Mouse (Mus musculus): ENCODE results near the gene Cntfr.

Gene Cntfr

DNA sequence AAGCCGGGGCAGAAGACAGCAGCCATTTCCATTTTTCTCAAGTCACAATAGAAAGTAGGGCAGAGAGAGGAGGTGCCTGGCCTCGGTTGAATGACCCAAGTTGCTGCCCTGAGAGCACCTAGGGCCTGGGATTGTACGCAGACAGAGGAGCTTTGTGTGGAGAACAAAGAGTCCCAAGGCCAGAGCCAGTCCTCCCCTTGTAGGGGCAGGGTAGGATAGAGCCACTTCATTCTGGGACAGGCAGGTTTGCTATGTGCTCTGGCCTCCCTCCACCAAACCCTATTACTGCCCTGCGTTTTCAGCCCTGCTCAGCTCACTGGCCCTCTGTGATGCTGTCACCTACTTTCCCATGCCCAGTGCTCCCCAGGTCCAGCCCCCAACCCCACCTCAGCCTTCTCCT is 48.7 kb downstream of the Cntfr start:
- DNase-seq (ENCODE audit: low read depth), result no peak

DNA sequence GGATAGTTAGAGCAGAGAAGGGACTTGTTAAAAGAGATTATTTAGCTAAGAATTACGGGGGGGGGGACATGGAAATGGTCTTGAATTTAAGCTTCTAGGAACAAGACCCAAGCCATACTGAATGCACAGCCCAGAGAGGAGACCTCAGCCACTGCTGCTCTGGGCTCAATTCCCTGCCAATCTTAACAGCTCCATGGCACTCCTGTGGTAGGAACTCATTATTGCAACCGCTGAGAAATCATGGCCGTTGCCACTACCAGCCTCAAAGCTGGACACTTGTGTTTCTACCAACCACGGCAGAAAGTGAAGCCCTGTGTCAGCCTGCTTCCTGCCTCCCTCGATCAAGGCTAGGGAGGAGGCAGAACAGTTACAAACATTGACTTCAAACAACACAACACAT is 51.4 kb downstream of the Cntfr start:
- no peak for DNase-seq (ENCODE audit: low read depth)

- no peak for DNase-seq (ENCODE audit: low read depth)
Measured at GRCm38 (mm10) chr4:41641199-41641822, 55.6 kb downstream of the Cntfr start.

DNA sequence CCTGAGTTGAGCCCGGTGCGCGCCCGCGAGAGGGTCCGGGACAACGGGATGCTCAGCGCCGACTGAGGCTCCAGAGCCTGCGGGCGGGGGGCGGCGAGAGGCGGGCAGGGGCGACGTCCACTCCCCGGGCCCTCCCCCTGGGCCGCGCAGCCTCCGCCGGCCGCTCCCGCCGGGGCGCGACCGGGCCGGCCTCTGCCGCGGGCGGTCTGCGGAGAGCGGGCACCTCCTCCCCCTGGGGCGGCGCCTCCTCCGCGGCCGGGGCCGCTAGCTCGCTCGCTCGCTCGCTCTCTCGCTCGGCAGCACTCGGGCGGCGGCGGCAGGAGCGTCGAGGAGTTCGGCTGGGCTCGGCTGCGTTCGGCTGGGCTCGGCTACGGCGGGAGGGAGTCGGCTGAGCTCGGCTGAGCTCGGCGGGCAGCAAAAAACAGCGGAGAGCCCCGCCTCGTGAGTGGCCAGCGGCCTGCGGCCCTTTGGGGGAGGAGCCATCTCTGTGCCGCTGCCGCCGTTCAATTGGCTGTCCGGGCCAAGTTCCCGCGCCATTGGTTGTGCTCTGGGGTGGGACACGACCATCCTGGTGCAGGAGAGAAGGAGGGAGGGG is 56.9 kb downstream of the Cntfr start, which contains the start of gene Enho:
TSS of gene Enho (minus strand) at position 412 of the 595 bp plus-strand sequence.
- peak; percentile 85 for DNase-seq (ENCODE audit: low read depth)

- DNase-seq (ENCODE audit: low read depth), result no peak
Measured at GRCm38 (mm10) chr4:41639214-41639841, 57.6 kb downstream of the Cntfr start.

DNA sequence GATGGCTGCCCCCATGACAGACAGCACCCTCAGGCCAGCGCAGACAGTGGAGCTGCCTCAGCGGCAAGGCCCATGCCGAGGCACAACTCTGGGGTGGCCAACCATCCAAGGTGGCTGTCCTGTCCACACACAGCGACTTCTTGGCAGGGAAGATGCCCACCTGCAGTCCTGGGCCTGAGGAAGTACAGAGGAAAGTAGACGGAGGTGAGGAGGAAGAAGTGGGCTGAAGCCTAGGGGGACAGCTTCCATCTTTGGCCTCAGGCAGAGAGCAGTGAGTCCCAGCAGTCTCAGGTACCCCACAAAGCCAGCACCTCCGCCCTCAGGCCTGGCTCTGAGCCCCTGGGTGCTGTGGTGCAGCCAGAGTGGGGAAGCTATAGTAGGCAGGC is 58.1 kb downstream of the Cntfr start:
- no peak for DNase-seq (ENCODE audit: low read depth)

- no peak for DNase-seq (ENCODE audit: low read depth)
Measured at GRCm38 (mm10) chr4:41638186-41638731, 58.6 kb downstream of the Cntfr start.

GRCm38 (mm10) chr4:41636882-41637635 is 59.8 kb downstream of the Cntfr start:
- DNase-seq (ENCODE audit: low read depth), result no peak

DNA sequence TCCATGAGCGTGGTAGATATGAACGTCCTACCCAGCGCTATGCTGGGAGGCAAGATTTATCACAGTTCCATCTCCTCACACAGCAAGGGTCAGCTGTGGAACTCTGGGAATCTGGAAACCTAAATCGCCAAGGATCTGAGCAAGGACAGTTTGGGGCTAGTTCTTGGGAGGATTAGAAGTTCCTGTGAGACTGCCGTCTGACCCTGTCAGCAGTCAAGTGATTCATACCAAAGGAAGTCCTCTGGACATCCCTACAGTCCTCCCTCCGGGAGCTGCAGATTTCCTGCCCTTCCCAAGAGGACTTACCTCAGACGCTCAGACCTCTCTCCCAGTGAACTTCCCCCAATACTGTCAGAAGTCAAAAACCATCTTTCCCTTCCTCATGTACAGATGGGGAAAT is 60.5 kb downstream of the Cntfr start:
- no peak for DNase-seq (ENCODE audit: low read depth)

GRCm38 (mm10) chr4:41635906-41636305 is 61.0 kb downstream of the Cntfr start:
- no peak for DNase-seq (ENCODE audit: low read depth)

GRCm38 (mm10) chr4:41635224-41635623 is 61.7 kb downstream of the Cntfr start:
- DNase-seq (ENCODE audit: low read depth), result no peak

GRCm38 (mm10) chr4:41634631-41635030 is 62.3 kb downstream of the Cntfr start:
- DNase-seq (ENCODE audit: low read depth), result no peak

GRCm38 (mm10) chr4:41633001-41633400 is 63.9 kb downstream of the Cntfr start:
- no peak for DNase-seq (ENCODE audit: low read depth)

DNA sequence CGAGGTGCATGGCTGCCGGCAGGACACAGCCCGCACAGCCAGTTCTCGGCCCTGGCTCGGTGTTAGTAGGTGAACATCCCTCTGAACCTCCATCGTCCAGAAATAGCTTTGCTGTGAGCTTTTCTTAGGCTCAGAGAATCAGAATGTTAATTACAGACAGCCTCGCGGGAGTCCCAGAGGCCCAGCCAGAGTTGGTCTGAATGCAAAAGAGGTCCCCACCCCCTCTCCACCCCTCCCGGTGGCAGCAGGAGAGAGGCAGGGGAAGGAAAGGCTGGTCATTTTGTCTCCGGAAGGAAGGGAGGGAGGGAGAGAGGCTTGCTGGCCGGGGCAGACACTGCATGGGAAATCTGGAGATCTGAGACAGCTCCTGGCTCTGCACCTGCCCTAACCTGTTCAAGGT is 65.5 kb downstream of the Cntfr start:
- no peak for DNase-seq (ENCODE audit: low read depth)

- DNase-seq (ENCODE audit: low read depth), result no peak
Measured at GRCm38 (mm10) chr4:41630196-41630595, 66.7 kb downstream of the Cntfr start.

DNA sequence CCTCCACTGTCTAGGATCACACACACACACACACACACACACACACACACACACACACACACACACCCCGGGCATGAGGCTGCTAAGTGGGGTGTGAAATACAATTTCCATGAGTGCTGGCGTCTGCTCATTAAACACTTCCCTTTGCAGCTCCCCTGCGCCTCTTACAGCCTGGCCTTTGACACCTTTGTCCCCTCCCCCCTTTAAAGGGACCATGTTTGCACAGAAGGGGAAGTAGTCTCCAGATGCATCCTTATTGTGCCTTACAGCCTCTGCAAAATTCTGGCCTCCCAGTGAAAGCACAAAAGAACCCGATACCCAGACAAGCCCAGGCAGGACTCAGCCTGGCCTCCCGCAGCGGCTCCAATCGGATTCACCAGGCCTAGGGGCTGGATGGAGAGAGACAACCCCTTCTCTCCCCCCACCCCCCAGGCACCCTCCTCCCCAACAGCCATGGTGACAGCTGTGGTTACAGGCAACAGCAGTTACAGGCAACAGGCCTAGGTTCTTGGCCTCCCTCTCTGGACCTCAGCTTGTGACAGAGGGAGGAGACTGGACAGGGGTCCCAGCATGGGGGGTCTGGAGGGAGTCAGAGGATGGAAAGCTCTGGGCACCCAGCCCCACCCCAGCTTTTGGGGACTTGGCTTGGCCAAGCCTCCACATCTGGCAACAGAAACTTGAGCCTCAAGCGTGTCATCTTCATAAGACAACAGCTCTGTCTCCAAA is 68.5 kb downstream of the Cntfr start:
- DNase-seq (ENCODE audit: low read depth), result peak; percentile 58

GRCm38 (mm10) chr4:41622071-41622470 is 74.8 kb downstream of the Cntfr start:
- no peak for DNase-seq (ENCODE audit: low read depth)

- DNase-seq (ENCODE audit: low read depth), result no peak
Measured at GRCm38 (mm10) chr4:41618916-41619746, 77.8 kb downstream of the Cntfr start.

- DNase-seq (ENCODE audit: low read depth), result no peak
Measured at GRCm38 (mm10) chr4:41615661-41616599, 81.0 kb downstream of the Cntfr start.

- peak; percentile 51 for DNase-seq (ENCODE audit: low read depth)
Measured at GRCm38 (mm10) chr4:41614156-41614555, 82.7 kb downstream of the Cntfr start.
